Mouse (Mus musculus): ENCODE measurements around the gene Pam. TPM values are rescaled to one million over a fixed set of nuclear protein-coding genes. Genes with fewer than 3 reads are reported as not detected.
"Not testable (repeated sequence)": the region's sequence is repeated elsewhere in the genome, so short reads cannot be mapped to it uniquely, and the experiment has no call there.

The Pam gene
- polyA plus RNA-seq, 1 experiment = 37.0 TPM

DNA sequence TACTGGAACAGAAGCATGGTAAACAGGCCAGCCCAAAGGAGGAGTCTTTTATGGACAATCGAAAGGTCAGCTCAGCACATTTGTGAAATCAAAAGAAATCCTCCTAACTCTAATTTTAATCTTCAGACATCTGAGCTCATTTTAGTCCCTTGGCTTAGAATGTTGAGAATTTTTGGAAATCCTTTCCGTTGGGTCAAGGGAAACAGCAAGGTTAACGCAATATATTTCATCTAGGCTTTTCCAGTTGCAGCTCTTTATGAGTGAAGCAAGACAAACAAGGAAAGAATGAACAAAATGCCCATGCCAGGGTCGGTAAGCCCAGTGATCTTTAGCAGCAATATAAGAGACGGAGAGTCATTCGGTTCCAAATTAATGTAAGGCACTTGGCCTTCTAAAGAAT lies 135.3 kb downstream of the Pam start:
- no peak overlapping the region for H3K27ac ChIP-seq (ENCODE audit: insufficient read depth, low read depth, low read length)
- H3K4me1 ChIP-seq (ENCODE audit: control insufficient read depth, insufficient read depth, low read length) = 0 out of 2 replicates have a peak, but pooled peaks cover 3% of the 10 kb centered on the region

DNA sequence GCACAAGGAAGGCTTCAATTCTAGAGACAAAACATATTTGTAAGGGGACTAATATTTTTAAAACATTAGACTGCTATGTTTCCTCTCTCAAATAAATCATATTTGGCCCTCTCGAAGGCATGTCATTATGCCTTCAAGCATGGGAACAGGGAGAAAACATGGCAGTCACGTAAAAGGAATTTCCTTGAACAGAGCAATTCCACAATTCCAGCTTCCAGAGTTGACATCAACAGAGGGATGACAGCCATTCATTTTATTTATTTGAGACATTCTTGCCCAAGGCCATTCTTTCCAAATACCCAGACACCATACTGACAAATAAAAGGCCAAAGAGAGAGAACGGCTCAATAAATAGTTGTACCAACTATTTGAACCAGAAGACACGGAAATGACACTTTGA lies 136.7 kb downstream of the Pam start:
- TF ChIP-seq POLR2A (IDR thresholded peaks at IDR 0.05; ENCODE audit: borderline replicate concordance, low read depth, low read length) (no peak), CTCF (IDR thresholded peaks at IDR 0.05; ENCODE audit: low read depth, low read length) (no peak)
- Histone ChIP-seq H3K4me1 (ENCODE audit: control insufficient read depth, insufficient read depth, low read length) (0 out of 2 replicates have a peak, but pooled peaks cover 3% of the 10 kb centered on the region), H3K27ac (ENCODE audit: insufficient read depth, low read depth, low read length) (no peak overlapping the region), H3K4me3 (ENCODE audit: insufficient read depth, low read length) (no peak overlapping the region)

More for the DNA sequence above, 135.3 kb downstream of the Pam start:
- no peak for TF ChIP-seq CTCF (IDR thresholded peaks at IDR 0.05; ENCODE audit: low read depth, low read length)
- TF ChIP-seq POLR2A (IDR thresholded peaks at IDR 0.05; ENCODE audit: borderline replicate concordance, low read depth, low read length) = no peak
- H3K4me3 ChIP-seq (ENCODE audit: insufficient read depth, low read length) = no peak overlapping the region

DNA sequence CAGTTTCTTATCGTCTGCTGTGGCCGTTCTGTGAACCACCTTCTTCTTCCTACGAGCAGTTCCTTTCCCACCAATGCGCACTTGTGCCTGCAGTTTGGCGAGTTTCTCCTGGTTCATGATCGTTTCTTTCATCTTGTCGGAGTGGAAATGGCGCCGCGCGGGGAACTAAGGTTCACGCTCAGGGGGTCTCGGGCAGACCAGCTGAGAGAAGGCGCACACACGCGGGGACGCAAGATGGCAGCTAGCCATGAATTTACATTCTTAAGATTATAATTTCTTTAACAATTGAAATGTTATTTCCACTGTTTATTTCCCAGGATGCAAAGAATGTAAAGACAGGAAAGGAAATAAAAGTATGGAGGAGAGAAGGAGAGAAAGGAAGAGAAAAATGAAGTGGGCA lies 146.2 kb downstream of the Pam start:
- H3K27ac ChIP-seq (ENCODE audit: insufficient read depth, low read depth, low read length); H3K4me3 ChIP-seq (ENCODE audit: insufficient read depth, low read length); H3K4me1 ChIP-seq (ENCODE audit: control insufficient read depth, insufficient read depth, low read length): not testable (repeated sequence)

DNA sequence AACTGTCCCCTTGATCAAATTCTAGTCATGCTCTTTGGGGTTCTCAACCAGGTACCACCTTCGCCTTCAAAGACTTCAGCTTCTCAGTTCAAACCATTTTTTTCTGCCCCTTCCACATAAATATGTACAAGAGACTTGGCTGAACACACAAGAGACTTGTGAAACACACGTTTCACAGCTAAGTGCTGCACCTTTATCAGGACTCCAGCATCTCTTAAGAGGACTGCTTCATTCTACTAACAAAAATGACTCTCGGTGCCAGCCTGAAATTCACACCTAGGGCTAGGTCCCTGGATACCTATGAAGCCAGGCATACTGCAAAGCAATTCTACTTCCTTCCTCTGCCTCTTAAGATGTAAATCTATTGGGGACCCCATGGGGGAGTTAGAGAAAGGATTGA lies 148.3 kb downstream of the Pam start:
- H3K4me3 ChIP-seq (ENCODE audit: insufficient read depth, low read length) = no peak overlapping the region
- TF ChIP-seq CTCF (IDR thresholded peaks at IDR 0.05; ENCODE audit: low read depth, low read length) = no peak
- TF ChIP-seq POLR2A (IDR thresholded peaks at IDR 0.05; ENCODE audit: borderline replicate concordance, low read depth, low read length) = no peak
- peaks cover 5% of the 10 kb centered on the region for H3K4me1 ChIP-seq (ENCODE audit: control insufficient read depth, insufficient read depth, low read length)

DNA sequence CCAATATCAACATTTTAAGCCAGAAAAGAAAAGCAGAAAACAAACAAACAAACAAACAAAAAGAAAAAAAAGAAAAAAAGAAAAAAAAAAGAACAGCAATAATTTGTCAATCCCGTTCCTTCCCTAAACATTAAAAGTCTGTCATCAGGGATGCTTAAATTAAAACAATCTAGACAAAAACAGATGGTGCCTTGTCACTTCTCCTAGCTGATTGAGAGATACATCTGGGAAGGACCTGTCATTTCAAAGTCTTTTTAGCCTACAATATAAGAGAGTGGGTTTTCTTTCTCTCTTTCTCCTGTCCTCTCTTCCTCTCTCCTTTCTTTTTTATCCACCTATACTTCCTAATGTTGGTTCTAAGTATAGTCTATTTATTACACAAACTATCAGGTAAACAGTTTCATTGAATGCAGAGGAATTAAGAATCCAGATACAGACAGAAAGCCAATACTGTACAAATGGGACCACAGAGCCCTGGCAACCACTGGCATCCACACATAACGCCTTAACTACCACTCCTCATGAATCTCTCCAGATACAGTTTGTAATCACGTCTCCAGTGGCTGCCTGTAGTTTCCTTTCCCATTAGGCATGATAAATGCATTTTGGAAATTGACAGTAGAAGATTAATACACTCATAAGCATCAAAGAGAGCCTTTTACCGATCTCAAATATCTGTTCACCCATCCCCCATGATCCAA lies 151.4 kb downstream of the Pam start:
- TF ChIP-seq POLR2A (IDR thresholded peaks at IDR 0.05; ENCODE audit: borderline replicate concordance, low read depth, low read length) (no peak), CTCF (IDR thresholded peaks at IDR 0.05; ENCODE audit: low read depth, low read length) (no peak)
- H3K27ac ChIP-seq (ENCODE audit: insufficient read depth, low read depth, low read length) = no peak overlapping the region
- H3K4me1 ChIP-seq (ENCODE audit: control insufficient read depth, insufficient read depth, low read length) = peaks cover 5% of the 10 kb centered on the region

More for the DNA sequence above, 148.3 kb downstream of the Pam start:
- no peak overlapping the region for H3K27ac ChIP-seq (ENCODE audit: insufficient read depth, low read depth, low read length)

DNA sequence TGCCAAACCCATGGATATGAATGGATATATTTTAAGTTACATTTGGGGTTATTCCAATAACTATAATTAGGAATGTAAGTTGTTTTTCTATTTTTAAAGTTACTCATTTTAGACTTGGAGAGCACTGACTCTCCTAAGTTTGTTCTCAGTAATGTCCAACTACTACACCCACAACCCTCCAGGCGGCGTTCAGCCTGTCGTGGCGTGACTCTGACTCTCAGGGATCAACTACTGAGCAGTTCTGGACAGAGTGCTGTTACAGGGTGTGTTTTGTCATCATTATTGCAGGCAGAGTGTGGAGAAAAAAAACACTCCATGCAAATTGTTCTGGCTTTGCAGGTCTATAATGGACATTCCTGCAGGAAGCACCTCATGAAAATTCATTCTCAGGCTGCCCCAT lies 152.0 kb downstream of the Pam start:
- Histone ChIP-seq H3K27ac (ENCODE audit: insufficient read depth, low read depth, low read length) (no peak overlapping the region), H3K4me1 (ENCODE audit: control insufficient read depth, insufficient read depth, low read length) (peaks cover 5% of the 10 kb centered on the region), H3K4me3 (ENCODE audit: insufficient read depth, low read length) (no peak overlapping the region)
- TF ChIP-seq CTCF (IDR thresholded peaks at IDR 0.05; ENCODE audit: low read depth, low read length) (no peak), POLR2A (IDR thresholded peaks at IDR 0.05; ENCODE audit: borderline replicate concordance, low read depth, low read length) (no peak)

More for the DNA sequence above, 151.4 kb downstream of the Pam start:
- H3K4me3 ChIP-seq (ENCODE audit: insufficient read depth, low read length) = no peak overlapping the region

DNA sequence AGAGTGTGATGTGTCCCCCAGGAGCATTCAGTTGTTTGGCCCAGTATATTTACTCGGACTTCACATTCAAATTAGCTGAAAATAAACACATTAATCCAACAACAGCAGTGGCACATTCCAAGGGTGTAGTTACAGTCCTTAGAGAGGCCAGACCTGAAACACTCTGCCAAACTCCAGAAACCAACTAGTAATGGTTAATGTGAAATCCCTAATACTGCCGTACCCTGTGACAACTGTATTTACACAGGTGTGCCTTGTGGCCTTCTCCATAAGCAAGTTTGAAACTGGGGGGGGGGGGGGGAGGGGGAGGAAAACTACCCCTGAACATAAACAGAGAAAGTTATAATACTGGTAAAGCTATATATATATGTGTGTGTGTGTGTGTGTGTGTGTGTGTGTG lies 152.5 kb downstream of the Pam start:
- TF ChIP-seq CTCF (IDR thresholded peaks at IDR 0.05; ENCODE audit: low read depth, low read length) = no peak
- no peak for TF ChIP-seq POLR2A (IDR thresholded peaks at IDR 0.05; ENCODE audit: borderline replicate concordance, low read depth, low read length)
- Histone ChIP-seq H3K4me3 (ENCODE audit: insufficient read depth, low read length) (no peak overlapping the region), H3K4me1 (ENCODE audit: control insufficient read depth, insufficient read depth, low read length) (peaks cover 5% of the 10 kb centered on the region), H3K27ac (ENCODE audit: insufficient read depth, low read depth, low read length) (no peak overlapping the region)

DNA sequence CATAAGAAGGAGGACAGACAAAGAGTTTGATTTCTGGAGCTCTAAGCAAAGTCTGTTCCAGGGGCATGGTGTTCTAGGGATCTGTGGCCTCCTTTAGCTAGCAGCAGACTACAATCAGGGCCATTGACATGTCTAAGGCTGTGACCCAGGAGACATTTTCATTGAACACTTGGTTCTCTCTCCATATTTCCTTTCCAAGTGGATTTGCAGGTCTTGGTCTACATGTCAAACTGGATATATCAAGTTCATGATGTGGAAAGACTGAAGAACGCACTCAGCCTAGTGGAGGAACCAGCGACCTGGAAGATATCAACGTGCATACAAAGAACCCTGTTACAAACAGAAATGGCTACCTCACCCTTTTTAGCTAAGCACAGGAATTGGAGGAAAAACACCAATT lies 156.9 kb downstream of the Pam start:
- Histone ChIP-seq H3K4me3 (ENCODE audit: insufficient read depth, low read length) (no peak overlapping the region), H3K4me1 (ENCODE audit: control insufficient read depth, insufficient read depth, low read length) (peaks cover 4% of the 10 kb centered on the region), H3K27ac (ENCODE audit: insufficient read depth, low read depth, low read length) (no peak overlapping the region)
- TF ChIP-seq CTCF (IDR thresholded peaks at IDR 0.05; ENCODE audit: low read depth, low read length) = no peak
- no peak for TF ChIP-seq POLR2A (IDR thresholded peaks at IDR 0.05; ENCODE audit: borderline replicate concordance, low read depth, low read length)

DNA sequence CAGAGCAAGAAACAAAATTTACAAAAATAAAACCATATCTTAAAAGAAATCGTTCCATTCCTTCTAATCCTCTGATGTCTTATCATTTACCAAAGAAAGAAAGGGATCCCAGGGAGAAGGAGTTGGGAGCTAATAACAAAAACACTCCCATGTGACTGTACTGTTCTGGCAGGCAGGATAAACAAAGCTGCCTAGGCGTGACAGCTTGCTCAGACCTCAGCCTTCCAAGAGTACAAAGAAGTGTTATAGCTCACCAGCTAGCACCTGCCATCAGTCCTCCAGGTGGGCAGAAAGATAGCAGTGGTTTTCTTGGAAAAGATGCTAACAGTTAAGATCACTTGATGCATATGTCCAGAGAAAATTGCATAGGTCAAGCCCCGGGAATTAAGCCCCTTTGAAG lies 157.4 kb downstream of the Pam start:
- Histone ChIP-seq H3K27ac (ENCODE audit: insufficient read depth, low read depth, low read length) (no peak overlapping the region), H3K4me1 (ENCODE audit: control insufficient read depth, insufficient read depth, low read length) (peaks cover 4% of the 10 kb centered on the region)
- no peak for TF ChIP-seq POLR2A (IDR thresholded peaks at IDR 0.05; ENCODE audit: borderline replicate concordance, low read depth, low read length)
- TF ChIP-seq CTCF (IDR thresholded peaks at IDR 0.05; ENCODE audit: low read depth, low read length) = no peak

DNA sequence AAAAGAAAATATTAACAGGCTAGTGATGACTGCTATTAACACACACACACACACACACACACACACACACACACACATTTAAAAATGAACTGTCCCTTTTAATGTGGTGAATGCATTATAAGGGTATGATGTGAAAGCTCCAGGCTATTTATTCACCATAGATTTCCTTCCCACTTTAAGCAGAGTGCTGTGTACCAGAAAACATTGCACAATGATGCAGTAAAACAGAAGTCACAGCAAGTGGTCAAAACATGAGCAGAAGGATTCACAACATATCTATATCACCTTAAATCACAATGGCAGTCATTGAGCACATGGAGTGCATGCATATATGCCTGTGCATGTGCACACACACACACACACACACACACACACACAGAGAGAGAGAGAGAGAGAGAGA lies 160.5 kb downstream of the Pam start:
- peak overlapping the region; percentile 9; the same call in 1 of the 2 replicates for H3K27ac ChIP-seq (ENCODE audit: insufficient read depth, low read depth, low read length)
- TF ChIP-seq CTCF (IDR thresholded peaks at IDR 0.05; ENCODE audit: low read depth, low read length) (no peak), POLR2A (IDR thresholded peaks at IDR 0.05; ENCODE audit: borderline replicate concordance, low read depth, low read length) (no peak)
- no peak overlapping the region for H3K4me3 ChIP-seq (ENCODE audit: insufficient read depth, low read length)
- H3K4me1 ChIP-seq (ENCODE audit: control insufficient read depth, insufficient read depth, low read length) = peaks cover 4% of the 10 kb centered on the region

More for the DNA sequence above, 157.4 kb downstream of the Pam start:
- no peak overlapping the region for H3K4me3 ChIP-seq (ENCODE audit: insufficient read depth, low read length)
